Mouse (Mus musculus) erythroblast, embryonic 14.5 days (primary cell): ENCODE results near the gene Slc35d3. TPM values are rescaled to one million over a fixed set of nuclear protein-coding genes. Genes with fewer than 3 reads are reported as not detected.

Source experiments
- H3K27me3 ChIP-seq: 2 replicates; pipeline ENCODE4 v1.6.1; 2012; ENCODE audit warnings: inconsistent platforms; ENCODE audit not compliant: control insufficient read depth
- H3K36me3 ChIP-seq: 2 replicates; pipeline ENCODE4 v1.6.1; 2012; ENCODE audit warnings: mild to moderate bottlenecking, inconsistent platforms; ENCODE audit not compliant: control insufficient read depth
- H3K4me1 ChIP-seq: 2 replicates; pipeline ENCODE4 v1.6.1; 2012; ENCODE audit warnings: inconsistent platforms; ENCODE audit not compliant: control insufficient read depth
- H3K4me3 ChIP-seq: replicated peaks from 2 replicates; pipeline ENCODE3; 2012; ENCODE audit warnings: moderate library complexity, mild to moderate bottlenecking, inconsistent platforms
- H3K9me3 ChIP-seq: 2 replicates; pipeline ENCODE4 v1.6.1; 2012; ENCODE audit warnings: low read length, inconsistent platforms, mixed read lengths; ENCODE audit not compliant: control insufficient read depth
- GATA1 ChIP-seq: IDR thresholded peaks from 2 replicates; pipeline ENCODE4 v1.6.1; 2012; ENCODE audit warnings: low read length, inconsistent platforms, mixed read lengths
- TAL1 ChIP-seq: IDR thresholded peaks from 3 replicates; pipeline ENCODE4 v1.6.1; 2012; ENCODE audit warnings: low read length, inconsistent platforms, mixed read lengths
- polyA plus RNA-seq: library from polyadenylated mRNA; stranded (reverse); fragments of >175 nt; gene quantifications from 2 replicates; pipeline ENCODE4 v1.2.3, GENCODE M21; 2012

The Slc35d3 gene
- polyA plus RNA-seq, 1 experiment, result 0.03 TPM

DNA sequence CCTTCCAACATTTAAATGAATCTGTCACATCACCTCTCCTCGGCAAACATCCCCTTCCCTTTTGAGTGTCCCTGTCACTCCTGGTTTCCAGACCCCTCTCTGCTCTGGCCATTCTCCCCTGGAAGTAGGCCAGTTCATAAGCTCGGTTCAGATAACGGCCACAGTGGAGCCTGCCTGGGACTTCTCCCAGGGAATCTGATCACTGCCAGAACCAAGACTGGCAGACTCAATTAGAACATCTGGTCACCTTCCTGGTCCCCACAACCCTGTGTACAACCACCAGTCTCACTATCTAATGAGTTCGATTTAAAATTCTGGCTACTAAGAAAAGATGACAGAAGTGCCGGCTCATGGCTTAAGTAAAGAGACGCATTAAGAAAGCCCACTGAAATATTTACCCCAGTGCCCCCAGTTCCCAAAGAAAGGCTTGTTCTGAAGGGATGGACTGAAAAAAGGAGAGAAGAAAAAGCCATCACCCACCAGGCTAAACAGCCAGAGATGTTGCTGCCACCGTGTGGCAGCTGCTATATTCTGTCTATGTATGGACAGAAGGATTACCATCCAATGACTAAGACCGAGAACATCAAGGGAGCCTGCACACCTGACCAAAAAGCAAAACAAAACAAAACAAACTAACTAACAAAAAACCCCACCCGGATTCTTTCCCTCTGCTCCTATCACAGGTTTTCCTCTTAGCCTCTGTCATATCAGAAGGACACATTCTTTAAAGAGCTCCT, 39.7 kb downstream of the Slc35d3 start:
- no peaks in the 10 kb centered on the region for H3K4me1 ChIP-seq
- TF ChIP-seq GATA1 (no peak), TAL1 (no peak)

DNA sequence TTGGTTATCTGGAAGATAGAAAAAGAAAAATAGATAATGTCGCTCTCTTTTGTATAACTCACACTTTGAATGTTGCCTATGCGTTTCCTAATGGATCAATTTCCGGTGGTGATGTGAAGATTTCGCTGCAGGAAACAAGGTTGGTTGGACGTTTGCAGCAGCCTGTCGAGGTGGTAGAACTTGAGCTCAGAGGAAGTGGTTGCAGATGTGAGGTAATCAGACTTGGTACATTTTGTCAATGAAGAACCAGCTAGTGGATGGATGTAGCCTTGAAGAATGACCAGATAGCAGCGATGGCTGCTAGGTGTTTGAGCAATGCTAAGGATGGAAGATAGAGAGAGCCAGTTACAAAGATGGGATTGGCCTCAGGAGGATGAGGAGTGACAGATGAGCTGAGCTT, 46.5 kb downstream of the Slc35d3 start:
- Histone ChIP-seq H3K27me3 (no peaks in the 10 kb centered on the region), H3K4me3 (no peak overlapping the region), H3K36me3 (no peaks in the 10 kb centered on the region), H3K9me3 (no peaks in the 10 kb centered on the region), H3K4me1 (no peaks in the 10 kb centered on the region)
- TF ChIP-seq TAL1 (no peak), GATA1 (no peak)

More for the DNA sequence above, 39.7 kb downstream of the Slc35d3 start:
- Histone ChIP-seq H3K36me3 (no peaks in the 10 kb centered on the region), H3K4me3 (no peak overlapping the region), H3K9me3 (no peaks in the 10 kb centered on the region), H3K27me3 (no peaks in the 10 kb centered on the region)

- Histone ChIP-seq H3K4me1 (no peaks in the 10 kb centered on the region), H3K4me3 (no peak overlapping the region), H3K9me3 (peaks cover 3% of the 10 kb centered on the region), H3K27me3 (no peaks in the 10 kb centered on the region), H3K36me3 (no peaks in the 10 kb centered on the region)
- TF ChIP-seq GATA1, result no peak
- no peak for TF ChIP-seq TAL1
Observed at GRCm38 (mm10) chr10:19802958-19803357, 48.3 kb downstream of the Slc35d3 start.

Other genes starting within 250 kb of the Slc35d3 start
- gene Il22ra2, start 229.5 kb downstream of the Slc35d3 start, polyA plus RNA-seq, result not detected in 2 replicates
- gene Il20ra, start 138.9 kb downstream of the Slc35d3 start, polyA plus RNA-seq, result 0.02 TPM in 1 of 2 replicates, not detected in the other
- gene Pex7, start 56.2 kb upstream of the Slc35d3 start, polyA plus RNA-seq, result 0.17 and 0.18 TPM in 2 replicates
- not detected in 2 replicates for gene Map3k5, start 83.0 kb upstream of the Slc35d3 start, polyA plus RNA-seq